Mouse (Mus musculus): ENCODE data around the gene Mob4. TPM values are rescaled to one million over a fixed set of nuclear protein-coding genes. Genes with fewer than 3 reads are reported as not detected.

Gene Mob4
- total and polyA plus RNA-seq, 3 experiments = 11.1 to 32.0 (median 27.8) TPM

- Histone ChIP-seq H3K27me3 (ENCODE audit: control insufficient read depth, insufficient read depth, low read length) (no peaks in the 10 kb centered on the region), H3K4me1 (ENCODE audit: control insufficient read depth, insufficient read depth, low read length) (peaks cover 7% of the 10 kb centered on the region), H3K36me3 (ENCODE audit: control insufficient read depth, insufficient read depth, low read length) (peaks cover 11% of the 10 kb centered on the region), H3K4me3 (no peak overlapping the region), H3K79me2 (replicated peaks; ENCODE audit: control insufficient read depth, insufficient read depth, low read length) (peaks cover 5% of the 10 kb centered on the region), H3K27ac (no peak overlapping the region), H3K9ac (ENCODE audit: low read depth, low read length) (no peak overlapping the region)
- WGBS = 92% methylated on average over 5 of the region's 5 CpGs
- intact Hi-C loops (cut with DNase I) = loop anchor here (2.0 to 5.0 kb wide), 3 partner anchors 77 to 107 kb away; partner anchors contain the start of genes Coq10b, Mars2 and Sf3b1
- no peak for DNase-seq
- TF ChIP-seq POLR2A (IDR thresholded peaks at IDR 0.05; ENCODE audit: insufficient read depth, low read depth, low read length) = no peak
- TF ChIP-seq CTCF (IDR thresholded peaks at IDR 0.05) = no peak
- TF ChIP-seq EP300 (IDR thresholded peaks at IDR 0.05; ENCODE audit: insufficient read depth, low read depth, low read length) = no peak
Observed at GRCm38 (mm10) chr1:55129716-55130115, 1.3 kb upstream of the Mob4 start.

DNA sequence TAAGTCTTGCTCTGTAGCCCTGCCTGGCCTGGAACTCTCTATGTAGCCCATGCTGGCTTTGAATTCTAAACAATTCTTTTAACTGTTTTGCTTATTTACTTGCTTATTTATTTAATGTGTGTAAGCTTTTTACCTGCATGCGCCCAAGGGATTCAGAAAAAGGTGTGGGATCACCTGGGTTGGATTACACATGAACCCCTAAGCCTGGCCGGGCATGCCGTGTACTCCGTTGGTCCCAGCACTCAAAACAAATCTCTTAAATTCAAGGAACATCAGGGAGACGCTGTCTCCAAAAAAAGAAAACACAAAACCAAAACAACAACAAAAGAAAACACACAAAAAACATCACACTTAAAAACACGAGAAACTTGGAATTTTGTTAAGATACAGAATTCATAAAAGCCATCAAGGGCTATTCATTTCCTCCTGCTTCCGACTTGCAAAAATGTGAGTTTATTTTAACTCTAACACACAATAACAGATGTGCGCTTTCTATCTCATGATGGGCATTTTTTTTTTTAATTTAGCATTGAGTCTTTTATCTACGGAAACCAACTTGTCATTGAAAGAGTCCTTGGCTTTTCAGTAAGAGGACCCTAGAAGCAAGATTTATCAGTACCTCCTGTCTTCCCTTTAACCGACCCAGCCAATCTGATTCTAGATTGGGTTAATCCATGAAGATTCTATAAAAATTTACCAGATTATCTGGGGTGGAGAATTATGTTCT, 678 bp upstream of the Mob4 start:
- peak overlapping the region; percentile 98 for H3K4me3 ChIP-seq
- 54% methylated on average over 10 of the region's 10 CpGs for WGBS

DNA sequence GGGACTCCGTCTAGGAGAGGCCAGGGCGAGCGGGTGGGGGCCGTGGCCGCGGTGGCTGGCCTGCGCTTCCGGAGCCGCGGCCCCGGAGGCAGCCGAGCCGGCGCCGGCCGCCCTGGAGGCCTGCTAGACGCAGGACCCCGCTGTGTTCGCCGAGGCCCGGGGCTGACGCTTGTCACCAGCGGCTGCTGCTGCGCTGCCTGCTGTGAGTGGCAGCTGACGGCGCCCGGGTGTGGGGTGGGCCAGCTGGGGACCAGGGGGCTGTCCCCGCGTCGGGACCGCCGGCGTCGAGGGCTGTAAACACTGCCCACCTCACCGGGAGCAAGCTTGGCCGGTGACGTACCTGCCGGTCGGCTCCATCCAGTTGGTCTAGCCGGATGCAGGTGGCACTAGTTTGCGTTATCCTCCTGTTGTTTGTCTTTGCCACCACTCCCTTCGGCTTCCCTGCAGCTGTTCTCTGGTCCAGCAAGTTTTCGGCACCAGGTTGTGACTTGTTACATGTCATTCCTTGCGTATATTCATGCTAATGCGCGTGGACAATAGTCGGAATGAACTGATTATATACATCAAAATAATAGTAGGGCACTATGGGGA, 488 bp downstream of the Mob4 start:
- WGBS = under 1% methylated on average over 47 of the region's 47 CpGs
- no peak for DNase-seq
- Histone ChIP-seq H3K36me3 (ENCODE audit: control insufficient read depth, insufficient read depth, low read length) (peaks cover 14% of the 10 kb centered on the region), H3K27ac (peak overlapping the region; percentile 99), H3K27me3 (ENCODE audit: control insufficient read depth, insufficient read depth, low read length) (no peaks in the 10 kb centered on the region), H3K4me3 (peak overlapping the region; percentile 98), H3K4me1 (ENCODE audit: control insufficient read depth, insufficient read depth, low read length) (peaks cover 7% of the 10 kb centered on the region), H3K79me2 (replicated peaks; ENCODE audit: control insufficient read depth, insufficient read depth, low read length) (peaks cover 6% of the 10 kb centered on the region), H3K9ac (ENCODE audit: low read depth, low read length) (peak overlapping the region; percentile 96)
- intact Hi-C loops (cut with DNase I) = loop anchor here (1.0 to 5.0 kb wide), 4 partner anchors 43 to 105 kb away; partner anchors contain the start of genes Coq10b, Hspd1, Hspe1 and Mars2
- no peak for TF ChIP-seq POLR2A (IDR thresholded peaks at IDR 0.05; ENCODE audit: insufficient read depth, low read depth, low read length)
- no peak for TF ChIP-seq EP300 (IDR thresholded peaks at IDR 0.05; ENCODE audit: insufficient read depth, low read depth, low read length)
- no peak for TF ChIP-seq CTCF (IDR thresholded peaks at IDR 0.05)

More for the DNA sequence above, 678 bp upstream of the Mob4 start:
- intact Hi-C loops (cut with DNase I) = loop anchor here (2.0 to 5.0 kb wide), 3 partner anchors 78 to 106 kb away; partner anchors contain the start of genes Coq10b, Mars2 and Sf3b1
- no peak for TF ChIP-seq POLR2A (IDR thresholded peaks at IDR 0.05; ENCODE audit: insufficient read depth, low read depth, low read length)
- TF ChIP-seq CTCF (IDR thresholded peaks at IDR 0.05) = no peak
- no peak for TF ChIP-seq EP300 (IDR thresholded peaks at IDR 0.05; ENCODE audit: insufficient read depth, low read depth, low read length)
- peaks cover 7% of the 10 kb centered on the region for H3K4me1 ChIP-seq (ENCODE audit: control insufficient read depth, insufficient read depth, low read length)
- peaks cover 5% of the 10 kb centered on the region for H3K79me2 ChIP-seq (replicated peaks; ENCODE audit: control insufficient read depth, insufficient read depth, low read length)
- peak overlapping the region; percentile 65 for H3K9ac ChIP-seq (ENCODE audit: low read depth, low read length)
- peak overlapping the region; percentile 99 for H3K27ac ChIP-seq
- peaks cover 11% of the 10 kb centered on the region for H3K36me3 ChIP-seq (ENCODE audit: control insufficient read depth, insufficient read depth, low read length)
- no peak for DNase-seq
- no peaks in the 10 kb centered on the region for H3K27me3 ChIP-seq (ENCODE audit: control insufficient read depth, insufficient read depth, low read length)

GRCm38 (mm10) chr1:55132308-55132707, 1.3 kb downstream of the Mob4 start:
- WGBS = 29% methylated on average over 4 of the region's 4 CpGs
- Histone ChIP-seq H3K36me3 (ENCODE audit: control insufficient read depth, insufficient read depth, low read length) (peaks cover 14% of the 10 kb centered on the region), H3K27ac (peak overlapping the region; percentile 99; the same call in 1 of the 2 replicates), H3K4me3 (peak overlapping the region; percentile 98), H3K9ac (ENCODE audit: low read depth, low read length) (peak overlapping the region; percentile 12; the same call in 1 of the 2 replicates), H3K79me2 (replicated peaks; ENCODE audit: control insufficient read depth, insufficient read depth, low read length) (peaks cover 6% of the 10 kb centered on the region), H3K27me3 (ENCODE audit: control insufficient read depth, insufficient read depth, low read length) (no peaks in the 10 kb centered on the region), H3K4me1 (ENCODE audit: control insufficient read depth, insufficient read depth, low read length) (peaks cover 7% of the 10 kb centered on the region)
- DNase-seq = no peak
- intact Hi-C loops (cut with DNase I) = loop anchor here (5.0 kb wide), 1 partner anchor 80 kb away; the partner anchor contains the start of gene Coq10b
- TF ChIP-seq POLR2A (IDR thresholded peaks at IDR 0.05; ENCODE audit: insufficient read depth, low read depth, low read length) = no peak
- TF ChIP-seq CTCF (IDR thresholded peaks at IDR 0.05) = no peak
- no peak for TF ChIP-seq EP300 (IDR thresholded peaks at IDR 0.05; ENCODE audit: insufficient read depth, low read depth, low read length)

GRCm38 (mm10) chr1:55133173-55133572, 2.1 kb downstream of the Mob4 start:
- Histone ChIP-seq H3K36me3 (ENCODE audit: control insufficient read depth, insufficient read depth, low read length) (peaks cover 14% of the 10 kb centered on the region), H3K79me2 (replicated peaks; ENCODE audit: control insufficient read depth, insufficient read depth, low read length) (peaks cover 6% of the 10 kb centered on the region), H3K4me3 (no peak overlapping the region), H3K4me1 (ENCODE audit: control insufficient read depth, insufficient read depth, low read length) (peaks cover 7% of the 10 kb centered on the region), H3K27ac (no peak overlapping the region), H3K9ac (ENCODE audit: low read depth, low read length) (no peak overlapping the region), H3K27me3 (ENCODE audit: control insufficient read depth, insufficient read depth, low read length) (no peaks in the 10 kb centered on the region)
- no peak for DNase-seq
- WGBS = 30% methylated on average over 2 of the region's 2 CpGs
- intact Hi-C loops (cut with DNase I) = loop anchor here (5.0 kb wide), 1 partner anchor 81 kb away; the partner anchor contains the start of gene Coq10b
- TF ChIP-seq EP300 (IDR thresholded peaks at IDR 0.05; ENCODE audit: insufficient read depth, low read depth, low read length) (no peak), CTCF (IDR thresholded peaks at IDR 0.05) (no peak), POLR2A (IDR thresholded peaks at IDR 0.05; ENCODE audit: insufficient read depth, low read depth, low read length) (no peak)
